Mouse (Mus musculus) cerebellum, adult 9-10 months (tissue): Measurements from ENCODE around the gene Slc25a10.

ENCODE experiments used
- DNase-seq: peaks from one replicate; pipeline ENCODE4 v3.0.0; 2022

Gene Slc25a10

DNA sequence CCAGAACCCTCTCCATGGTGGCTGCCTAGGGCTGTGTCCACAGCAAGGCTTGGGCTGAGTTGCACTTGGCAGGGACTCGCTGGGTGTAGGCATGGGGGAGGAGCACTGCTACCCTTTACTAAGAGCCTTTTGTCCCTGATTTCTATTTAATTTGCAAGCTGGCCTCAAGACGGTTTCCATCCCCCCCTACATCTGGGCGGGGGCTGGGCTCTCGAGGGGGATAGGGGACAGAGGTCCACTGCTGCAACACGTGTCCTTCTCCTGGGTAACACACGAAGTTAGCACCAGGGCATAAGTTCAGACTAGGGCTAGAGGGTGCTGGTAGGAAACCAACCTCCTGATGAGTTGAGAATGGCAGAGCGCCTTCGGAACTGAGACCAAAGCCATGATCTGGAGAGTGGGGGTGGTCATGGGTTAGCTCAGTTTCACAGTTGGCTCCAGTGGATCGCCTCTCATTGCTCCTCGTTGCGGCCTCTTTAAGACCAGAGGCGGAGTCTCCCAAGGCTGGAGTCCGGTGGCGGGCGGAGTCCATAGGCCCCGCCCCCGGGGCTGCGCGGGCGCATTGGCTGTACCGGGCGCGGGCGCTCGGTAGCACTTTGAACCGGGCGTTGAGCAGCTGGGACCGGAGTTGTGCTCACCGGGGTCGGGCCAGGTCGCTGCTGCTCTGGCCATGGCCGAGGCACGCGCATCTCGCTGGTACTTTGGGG is at the start of gene Slc25a10:
Slc25a10 (plus strand) TSS at position 524 of the 707 bp plus-strand sequence.
- peak; percentile 88 for DNase-seq

DNA sequence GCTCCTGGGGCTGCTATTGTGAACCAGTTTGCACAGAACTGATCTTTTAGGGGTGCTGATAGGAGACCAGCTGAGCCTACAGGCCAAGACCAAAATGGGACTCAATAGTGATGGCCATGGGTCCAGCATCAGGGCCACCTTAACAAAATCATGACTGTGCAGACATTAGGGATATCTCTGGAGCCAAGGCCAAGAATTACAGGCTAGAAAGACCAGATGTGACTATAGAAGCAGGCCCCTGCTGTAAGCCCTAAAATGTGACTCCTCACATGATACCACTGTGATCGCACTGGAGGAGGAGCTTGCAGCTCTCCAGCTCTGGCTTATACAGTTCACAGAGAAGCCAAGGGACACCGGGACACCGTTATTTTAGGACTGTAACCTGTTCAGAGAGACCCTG is 49.3 kb upstream of the Slc25a10 start, which contains the start of gene Tspan10:
Tspan10 (plus strand) TSS at position 301 of the 400 bp plus-strand sequence.
- DNase-seq = no peak

DNA sequence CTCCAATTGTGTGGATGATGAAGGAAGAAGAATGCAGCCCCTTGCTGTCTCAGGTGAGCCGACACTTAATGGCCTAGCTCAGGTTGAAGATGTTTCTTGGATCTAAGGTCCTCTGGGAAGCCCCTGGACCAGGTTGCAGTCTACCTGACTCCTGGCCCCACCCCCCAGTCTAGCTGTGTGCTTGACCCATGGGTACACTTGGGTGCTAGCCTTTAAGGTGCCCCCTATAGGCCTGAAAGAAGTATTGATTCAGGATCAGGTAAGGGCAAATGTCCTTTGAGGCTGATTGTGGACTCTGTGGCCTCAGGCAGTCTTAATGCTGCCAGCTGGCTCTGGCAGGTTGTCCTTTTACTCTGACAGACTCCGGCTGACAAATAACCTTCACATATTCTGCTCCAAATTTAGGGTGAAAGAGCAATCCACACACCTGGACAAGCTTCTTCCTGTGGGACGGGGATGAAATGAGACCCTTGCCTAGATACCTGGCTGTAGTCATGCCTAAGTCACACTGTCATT is 48.8 kb upstream of the Slc25a10 start:
- no peak for DNase-seq

DNA sequence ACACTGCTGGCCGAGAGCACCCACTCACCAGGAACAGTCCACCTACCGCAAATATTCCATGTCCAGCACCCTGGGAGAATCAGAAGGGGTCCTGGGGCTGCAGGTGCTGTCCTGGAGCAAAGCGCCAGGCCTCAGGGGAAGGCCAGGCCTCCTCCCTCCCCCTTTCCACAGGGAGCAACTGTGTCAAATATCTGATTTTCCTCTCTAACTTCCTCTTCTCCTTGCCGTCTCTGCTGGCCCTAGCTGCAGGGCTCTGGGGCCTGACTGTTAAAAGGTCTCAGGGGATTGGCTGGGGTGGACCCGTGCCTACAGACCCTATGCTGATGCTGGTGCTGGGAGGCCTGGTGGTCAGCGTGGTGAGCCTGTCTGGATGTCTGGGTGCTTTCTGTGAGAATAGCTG is 47.5 kb upstream of the Slc25a10 start:
- DNase-seq = no peak

DNA sequence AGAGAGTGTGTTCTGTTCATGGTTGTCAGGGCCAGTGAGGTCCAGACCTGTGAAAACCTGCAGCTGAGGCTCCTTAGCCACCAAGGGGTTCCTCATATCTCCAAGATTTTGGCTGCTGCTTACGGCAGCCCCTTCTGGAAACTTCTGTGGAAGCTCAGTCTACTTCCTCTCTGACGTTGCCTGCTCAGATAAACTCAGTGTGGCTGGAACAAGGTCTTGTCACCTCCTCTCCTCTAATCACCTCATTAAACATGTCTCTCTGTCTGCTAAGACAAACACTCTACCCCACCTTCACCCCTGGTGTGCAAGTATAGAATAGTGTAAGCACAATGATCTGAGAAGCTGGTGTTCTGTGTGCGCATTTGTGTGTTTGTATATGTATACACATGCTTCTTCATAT is 46.2 kb upstream of the Slc25a10 start:
- no peak for DNase-seq

DNA sequence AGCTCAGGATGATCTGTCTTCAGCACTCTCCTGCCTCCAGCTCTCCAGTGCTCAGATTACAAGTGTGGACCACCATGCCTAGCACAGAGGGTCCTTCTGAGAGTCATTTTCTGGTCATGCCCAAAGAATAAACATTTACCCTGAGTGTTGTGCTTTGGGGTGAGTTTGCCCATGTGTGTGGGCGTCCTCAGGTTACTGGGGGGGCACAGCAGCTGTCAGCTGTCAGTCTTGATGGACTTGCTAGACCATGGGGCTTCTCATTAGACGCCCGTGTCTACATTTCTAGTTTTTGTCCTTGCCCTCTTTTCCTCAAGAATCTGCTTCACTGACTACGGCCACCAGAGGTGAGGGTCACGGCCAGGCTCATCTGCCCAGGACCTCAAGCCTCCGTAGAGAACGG is 44.5 kb upstream of the Slc25a10 start:
- DNase-seq = no peak

DNA sequence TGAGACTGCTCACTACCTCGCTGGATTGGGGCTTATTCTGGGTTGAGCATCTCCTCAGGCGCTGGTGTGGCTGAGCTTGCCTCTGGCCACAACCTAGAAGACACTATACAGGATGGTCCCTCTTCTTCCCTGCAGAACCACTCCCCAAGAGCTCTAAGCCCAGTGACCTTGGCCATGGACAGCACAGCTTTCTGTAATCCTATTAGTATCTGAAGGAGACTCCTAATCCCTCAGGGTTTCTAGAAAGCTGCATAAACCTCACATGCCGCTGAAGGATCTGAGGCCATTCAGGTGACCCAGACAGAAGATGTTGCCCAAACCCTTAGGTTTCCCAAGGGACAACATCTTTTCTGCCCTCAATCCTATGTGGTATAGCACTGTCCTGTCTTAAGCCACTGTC is 39.4 kb upstream of the Slc25a10 start:
- no peak for DNase-seq

DNA sequence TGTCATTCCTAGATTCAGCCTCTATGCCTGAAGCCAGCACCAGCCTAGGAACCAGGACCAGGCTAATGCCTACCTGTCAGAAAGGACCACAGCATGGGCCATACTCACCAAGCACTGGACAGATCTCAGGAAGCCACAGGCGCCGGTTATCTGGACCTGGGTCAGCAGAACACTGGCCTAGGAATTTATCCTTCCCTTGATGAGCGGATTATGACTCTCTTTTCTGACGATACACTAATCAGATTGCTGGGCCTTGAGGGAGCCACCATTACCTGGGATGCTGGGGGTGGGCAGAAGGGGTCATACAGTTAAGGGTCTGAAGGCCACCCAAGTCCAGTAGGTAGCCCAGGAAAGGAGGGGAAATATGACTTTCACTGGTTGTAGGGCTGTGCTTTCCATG is 38.3 kb upstream of the Slc25a10 start, which contains the start of gene Pde6g:
Pde6g (minus strand) TSS at position 195 of the 400 bp plus-strand sequence.
- DNase-seq = no peak

DNA sequence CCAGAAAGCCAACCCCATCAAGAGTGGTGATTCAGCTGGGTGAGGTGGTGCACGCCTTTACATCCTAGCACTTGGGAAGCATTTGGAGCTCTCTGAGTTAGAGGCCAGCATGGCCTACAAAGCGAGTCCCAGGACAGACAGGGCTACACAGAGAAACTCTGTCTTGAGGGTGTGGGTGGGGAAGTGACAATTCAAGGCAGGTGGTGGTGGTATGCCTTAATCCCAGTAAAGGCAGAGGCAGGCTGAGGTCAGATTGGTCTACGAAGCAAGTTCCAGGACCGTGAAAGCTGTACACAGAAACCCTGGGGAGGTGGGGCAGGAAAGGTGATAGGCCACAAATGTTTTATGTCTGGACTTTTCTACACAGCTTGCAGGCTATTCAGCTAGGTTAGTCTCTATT is 36.7 kb upstream of the Slc25a10 start:
- DNase-seq = no peak

DNA sequence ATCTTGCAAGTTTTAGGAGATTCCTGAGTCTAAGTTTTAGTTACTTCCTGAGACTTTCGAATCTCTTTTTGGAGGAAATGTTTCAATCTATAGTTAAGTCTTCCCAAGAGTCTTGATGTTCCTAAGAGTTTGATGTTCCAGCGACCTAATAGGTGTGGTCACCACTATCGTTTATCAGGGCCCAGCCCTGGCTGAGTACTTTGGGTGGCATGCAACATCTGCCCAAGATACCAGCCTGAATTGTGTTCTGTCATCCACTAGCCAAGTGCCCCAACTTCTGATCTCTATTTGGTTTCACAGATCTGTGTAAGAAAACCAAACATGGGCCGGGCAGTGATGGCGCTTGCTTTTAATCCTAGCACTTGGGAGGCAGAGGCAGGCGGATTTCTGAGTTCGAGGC is 36.2 kb upstream of the Slc25a10 start:
- no peak for DNase-seq

DNA sequence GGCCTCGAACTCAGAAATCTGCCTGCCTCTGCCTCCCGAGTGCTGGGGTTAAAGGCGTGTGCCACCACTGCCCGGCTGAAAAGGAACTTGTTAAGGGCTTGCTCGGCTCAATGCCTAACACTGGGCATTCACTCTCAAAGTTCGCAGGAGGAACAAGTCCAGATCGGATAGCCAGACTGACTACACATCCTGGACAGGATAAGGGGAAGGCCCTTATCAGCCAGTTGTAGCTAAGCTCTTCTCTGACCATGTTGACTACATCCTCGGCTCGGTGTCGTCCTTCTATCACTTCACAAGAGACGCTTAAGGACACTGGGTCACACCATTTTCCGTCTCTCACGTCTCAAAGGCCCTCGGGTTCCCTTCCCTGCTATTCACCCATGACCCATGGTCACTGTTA is 34.3 kb upstream of the Slc25a10 start:
- no peak for DNase-seq

DNA sequence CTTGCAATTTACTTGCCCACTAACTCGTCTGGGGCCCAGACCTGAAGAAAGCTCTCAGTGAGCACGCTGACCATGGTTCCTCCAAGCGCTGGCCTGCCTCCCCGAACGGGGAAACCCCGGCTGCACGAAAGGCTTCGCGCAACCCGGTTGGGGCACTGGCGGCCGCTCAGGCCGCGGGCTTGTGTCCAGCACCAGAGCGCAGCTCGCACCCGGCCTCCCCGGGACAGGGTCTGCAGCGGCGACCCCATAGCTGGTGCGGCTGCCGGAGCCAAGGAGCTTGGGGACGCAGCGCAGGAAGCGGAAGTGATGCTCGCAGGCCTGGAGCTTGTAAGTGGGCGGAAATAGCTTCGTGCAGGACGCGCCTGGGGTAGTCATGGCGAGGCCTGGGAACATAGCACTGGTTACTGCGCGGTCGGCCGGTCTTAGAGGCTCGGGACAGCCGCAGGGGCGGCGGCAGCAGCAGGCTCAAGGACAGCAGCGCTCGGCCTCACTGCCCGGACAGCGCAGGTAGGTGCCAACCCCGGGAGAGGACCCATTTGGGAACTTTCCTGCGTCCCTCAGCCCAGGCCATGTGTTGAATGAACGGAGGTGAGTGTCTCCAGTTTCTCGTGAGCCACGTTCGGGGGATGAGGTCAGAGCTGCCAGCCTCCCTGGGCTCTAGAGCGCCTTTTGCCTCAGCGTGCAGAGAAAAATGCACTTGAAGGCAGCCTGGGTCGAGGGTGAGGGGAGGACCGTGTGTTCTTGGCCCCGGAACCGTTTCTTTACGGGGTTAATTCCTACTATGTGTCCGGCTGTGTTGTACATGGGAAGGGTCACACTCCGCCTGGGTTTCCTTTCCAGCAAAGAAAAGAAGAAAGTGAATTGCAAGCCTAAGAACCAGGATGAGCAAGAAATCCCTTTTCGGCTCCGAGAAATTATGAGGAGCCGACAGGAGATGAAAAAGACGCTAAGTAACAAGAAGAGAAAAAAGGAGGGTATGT is 33.6 kb upstream of the Slc25a10 start, which contains the start of the genes Oxld1 and Ccdc137:
Oxld1 (minus strand) TSS at position 297 of the 980 bp plus-strand sequence.
Ccdc137 (plus strand) TSS at position 344 of the 980 bp plus-strand sequence.
- DNase-seq = peak; percentile 56

DNA sequence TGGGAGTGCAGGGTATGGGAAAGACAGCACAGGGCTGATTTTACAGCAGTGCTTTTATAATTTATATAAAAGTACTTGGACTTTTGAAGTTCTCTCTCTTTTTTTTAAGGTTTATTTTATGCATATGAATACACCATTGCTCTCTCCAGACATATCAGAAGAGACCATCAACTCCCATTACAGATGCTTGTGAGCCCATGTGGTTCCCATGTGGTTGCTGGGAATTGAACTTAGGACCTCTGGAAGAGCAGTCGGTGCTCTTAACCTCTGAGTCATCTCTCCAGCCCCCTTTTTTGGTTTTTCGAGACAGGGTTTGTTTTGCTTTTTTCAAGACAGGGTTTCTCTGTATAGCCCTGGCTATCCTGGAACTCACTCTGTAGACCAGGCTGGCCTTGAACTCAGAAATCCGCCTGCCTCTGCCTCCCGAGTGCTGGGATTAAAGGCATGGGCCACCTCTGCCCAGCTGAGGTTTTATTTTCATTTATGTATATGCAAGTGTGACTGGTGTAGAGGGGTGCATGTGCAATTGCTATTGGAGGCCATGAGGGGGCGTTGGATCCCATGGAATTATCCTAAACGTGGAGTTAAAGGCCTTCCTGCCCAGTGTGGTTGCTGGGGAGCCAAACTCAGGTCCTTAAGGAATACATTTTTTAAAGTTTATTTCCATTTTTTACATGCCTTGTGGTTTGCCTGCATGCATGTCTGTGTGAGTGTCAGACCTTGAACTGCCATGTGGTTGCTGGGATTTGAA is 32.6 kb upstream of the Slc25a10 start:
- DNase-seq = no peak

DNA sequence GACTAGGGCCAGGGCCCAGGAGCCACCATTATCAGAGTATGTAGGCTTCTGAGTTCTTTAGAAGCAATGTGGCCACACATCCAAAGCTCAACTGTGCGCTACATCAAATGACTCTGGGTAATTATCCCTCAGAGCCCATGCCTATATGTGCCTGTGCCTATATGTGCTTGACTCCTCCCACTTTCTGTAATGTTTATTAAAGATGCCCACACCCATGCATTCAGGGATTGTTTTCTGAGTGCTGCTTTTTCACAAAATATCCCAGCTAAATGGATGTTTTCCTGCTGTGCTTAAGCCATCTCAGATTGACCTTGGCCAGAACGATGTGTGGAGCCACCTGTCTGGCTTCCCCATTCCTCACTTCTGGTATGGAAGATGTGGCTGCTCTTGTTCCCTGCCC is 28.1 kb upstream of the Slc25a10 start:
- no peak for DNase-seq

DNA sequence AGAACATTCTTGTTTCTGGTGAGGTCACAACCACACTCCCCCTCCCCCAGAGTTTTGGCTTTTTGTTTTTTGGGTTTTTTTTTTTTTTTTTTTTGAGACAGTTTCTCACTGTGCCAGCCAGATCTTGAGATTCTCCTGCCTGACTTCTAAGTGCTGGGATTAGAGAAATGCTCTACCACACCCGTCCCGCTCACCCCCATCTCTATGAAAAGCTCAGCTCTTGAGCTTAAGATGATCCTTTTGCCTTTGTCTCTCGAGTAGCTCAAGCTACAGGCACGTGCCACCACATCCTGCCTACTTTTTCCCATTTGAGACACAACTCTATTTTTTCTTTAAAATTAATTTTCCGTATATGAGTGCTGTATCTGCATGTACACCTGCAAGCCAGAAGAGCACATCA is 27.3 kb upstream of the Slc25a10 start:
- no peak for DNase-seq

DNA sequence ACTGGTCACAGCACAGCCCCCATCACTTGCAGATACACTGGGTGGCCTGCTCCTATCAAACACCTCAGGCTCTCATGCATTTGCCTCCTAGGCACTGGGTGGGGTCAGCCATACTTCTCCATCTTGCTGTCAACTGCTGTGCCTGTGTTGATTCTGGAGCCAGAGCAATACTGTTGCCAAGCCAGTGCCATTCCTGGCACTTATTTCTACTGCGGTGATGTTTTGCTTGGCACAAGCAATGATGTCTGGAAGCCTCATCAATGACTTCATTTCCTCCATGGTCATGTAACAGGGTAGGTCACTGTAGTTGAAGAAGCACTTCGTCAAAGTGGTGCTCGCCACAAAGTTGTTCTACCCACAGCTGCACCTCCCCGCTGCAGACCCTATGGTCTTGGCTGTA is 26.1 kb upstream of the Slc25a10 start:
- DNase-seq = no peak

DNA sequence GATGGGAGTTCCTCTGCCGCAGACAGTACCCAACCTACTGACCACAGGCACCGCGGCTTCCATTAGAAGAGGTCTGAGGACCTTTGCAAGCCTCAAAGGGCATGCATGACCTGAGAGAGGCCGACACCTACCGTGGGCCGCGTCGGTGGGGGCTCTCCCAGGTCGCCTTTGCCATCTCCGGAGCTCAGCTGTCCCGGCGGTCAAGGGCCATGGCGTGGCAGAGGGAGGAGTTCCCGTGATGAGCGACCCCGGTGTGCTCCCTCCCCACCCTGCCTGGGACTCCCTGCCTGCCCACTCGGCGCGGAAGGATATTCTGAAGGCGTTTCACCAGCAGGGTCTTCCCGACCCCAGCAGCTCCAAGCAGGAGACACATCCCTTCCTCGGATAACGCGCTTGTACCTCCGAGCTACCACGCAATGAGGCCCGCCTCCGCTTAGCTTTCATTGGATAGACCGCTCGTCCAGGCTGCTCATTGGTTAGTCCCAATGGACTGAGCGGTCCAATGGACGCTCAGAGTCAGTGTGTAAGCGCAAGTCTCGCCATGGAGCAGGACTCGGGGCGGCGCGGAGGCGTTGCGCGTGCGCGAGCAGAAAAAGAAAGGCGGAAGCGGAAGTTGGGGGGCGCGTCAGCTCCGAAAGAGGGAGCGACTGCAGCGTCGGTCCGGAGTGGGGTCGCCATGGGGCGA is 24.4 kb upstream of the Slc25a10 start, which contains the start of gene Arl16:
Arl16 (minus strand) TSS at position 557 of the 685 bp plus-strand sequence.
- peak; percentile 92 for DNase-seq

DNA sequence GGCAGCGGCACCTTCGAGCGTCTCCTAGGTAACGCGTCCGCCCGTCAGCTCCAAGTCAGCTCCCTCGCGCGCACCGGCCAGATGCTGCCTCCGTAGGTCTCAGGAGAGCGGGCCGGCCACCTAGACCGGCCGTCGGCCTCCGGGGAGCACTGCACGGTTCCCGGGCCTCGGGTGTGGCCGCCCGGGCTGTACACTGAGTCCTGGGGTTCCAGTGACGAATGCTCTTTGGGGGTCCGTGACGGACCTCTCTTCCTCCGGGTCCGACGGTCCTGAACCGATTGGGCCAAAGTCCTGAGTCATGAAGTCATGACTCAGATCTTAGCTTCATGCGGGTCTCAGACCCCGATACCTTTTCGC is 23.9 kb upstream of the Slc25a10 start:
- no peak for DNase-seq

DNA sequence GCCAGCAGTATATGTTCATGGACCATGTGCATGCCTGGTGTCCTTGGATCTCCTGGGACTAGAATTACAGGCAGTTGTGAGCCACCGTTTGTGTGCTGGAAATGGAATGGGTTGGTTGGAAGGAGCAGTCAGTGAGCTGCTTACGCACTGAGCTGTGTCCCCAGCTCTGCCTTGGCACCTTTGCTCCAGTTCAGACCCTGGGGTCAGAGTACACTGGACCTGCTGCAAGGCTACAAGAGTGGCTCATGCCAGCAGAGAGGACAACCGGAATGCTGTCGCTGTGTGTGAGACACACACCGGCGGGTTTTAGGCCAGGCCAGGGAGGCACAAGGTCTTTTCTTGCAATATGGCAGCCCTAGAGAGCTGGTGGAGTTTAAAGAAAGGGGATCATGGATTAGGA is 19.6 kb upstream of the Slc25a10 start:
- DNase-seq = no peak

DNA sequence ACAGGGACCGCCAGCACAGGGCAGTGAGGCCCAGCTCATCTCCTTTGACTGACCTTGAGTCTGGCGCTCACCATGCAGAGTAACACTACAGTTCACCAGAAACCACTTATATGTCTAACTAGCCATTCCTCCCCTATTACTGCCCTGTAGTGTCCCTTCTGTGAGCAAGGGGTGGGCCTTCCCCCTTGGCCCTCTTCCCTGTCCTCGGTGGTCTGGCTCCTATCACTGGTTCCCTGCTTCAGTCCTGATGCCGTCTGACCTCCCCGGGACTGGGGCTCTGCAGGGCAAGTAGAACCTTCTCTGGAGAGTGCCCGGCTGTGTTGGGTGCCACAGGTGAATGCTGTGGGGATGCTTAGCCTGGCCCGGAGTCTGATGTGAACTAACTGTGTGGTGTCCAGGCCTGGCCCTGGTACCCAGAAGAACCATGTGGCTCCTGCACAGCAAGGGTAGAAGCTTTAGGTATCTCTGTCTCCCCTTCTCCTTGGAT is 8.1 kb upstream of the Slc25a10 start:
- DNase-seq = no peak

DNA sequence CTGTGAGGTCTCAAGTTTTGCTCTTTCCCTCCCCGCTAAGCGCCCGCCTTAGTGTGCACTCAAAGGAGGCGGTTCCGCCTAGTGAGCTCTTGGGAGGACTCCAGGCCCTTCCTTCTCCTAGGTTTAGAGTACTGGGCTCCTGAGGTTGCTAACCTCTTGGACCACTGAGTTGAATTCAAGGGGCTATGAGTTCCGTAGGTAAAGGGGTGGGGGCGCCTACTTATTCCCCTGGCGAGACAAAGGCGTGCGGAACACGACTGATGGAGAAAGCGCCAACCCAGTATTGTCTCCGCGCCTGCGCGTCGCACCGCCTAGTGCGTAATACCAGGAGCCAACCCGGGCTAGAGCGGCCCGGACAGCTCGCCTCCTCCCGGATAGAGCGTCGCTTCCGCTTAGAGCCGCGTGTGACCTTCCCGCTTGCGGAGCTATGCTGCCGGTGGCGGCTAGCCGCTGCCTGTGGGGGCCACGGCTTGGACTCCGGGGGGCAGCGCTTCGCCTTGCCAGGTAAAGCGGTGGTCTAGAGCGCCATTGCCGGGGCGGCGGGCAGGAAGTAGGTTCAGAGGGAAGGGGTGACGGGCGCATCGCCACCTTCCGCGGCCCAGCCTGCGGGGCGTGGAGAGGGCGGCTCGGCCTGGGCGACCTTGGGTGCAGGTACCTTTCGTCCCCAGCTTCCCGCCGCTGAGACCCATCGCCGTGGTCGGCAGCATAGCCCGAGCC is 7.2 kb upstream of the Slc25a10 start, which contains the start of gene Mrpl12:
Mrpl12 (plus strand) TSS at position 349 of the 717 bp plus-strand sequence.
- peak; percentile 88 for DNase-seq
